Comparison of ENCODE assay signal across 8 mouse cellular contexts in the genomic region with DNA sequence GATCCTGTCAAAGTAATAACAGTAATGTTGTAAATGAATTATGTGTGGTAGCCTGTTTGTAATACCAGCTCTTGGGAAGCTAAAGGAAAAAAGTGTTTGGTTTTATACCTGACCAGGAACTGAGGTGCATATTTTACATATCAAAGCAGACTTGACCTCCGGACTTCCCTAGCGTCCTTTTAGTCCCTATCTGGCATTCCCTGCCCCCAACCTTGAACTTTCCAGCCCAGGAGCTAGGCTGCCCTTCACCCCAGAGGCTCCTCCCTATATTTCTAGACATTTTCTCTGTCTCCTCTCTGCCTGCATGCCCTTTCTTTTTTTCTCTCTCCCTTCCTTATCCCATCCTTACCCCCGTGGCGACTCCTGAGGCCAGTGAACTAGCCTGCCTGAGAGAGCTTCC. TPM values are rescaled to one million over a fixed set of nuclear protein-coding genes. Genes with fewer than 3 reads are reported as not detected.
DNase-seq lines count a peak whose midpoint lies in the region; ATAC-seq and TF ChIP-seq lines count a peak whose summit lies in the region.

No protein-coding gene starts in this region.

- H3K9ac ChIP-seq in heart, embryonic 13.5 days, result no peak overlapping the region; the same call in 1 of the 2 replicates
- H3K9ac ChIP-seq in heart, adult 2 months (ENCODE audit: low read depth, low read length), result no peak overlapping the region
- peak overlapping the region; percentile 96 for H3K9ac ChIP-seq in ES-Bruce4 (ENCODE audit: low read depth, poor library complexity, severe bottlenecking)
- no peak overlapping the region for H3K9ac ChIP-seq in forebrain, embryonic 16.5 days (replicated peaks; ENCODE audit: low read depth, low read length)
- no peak overlapping the region for H3K9ac ChIP-seq in liver, embryonic 16.5 days (ENCODE audit: low read depth, low read length)
- H3K9ac ChIP-seq in intestine, embryonic 15.5 days, result no peak overlapping the region

- H3K36me3 ChIP-seq in heart, embryonic 13.5 days, result no peaks in the 10 kb centered on the region
- H3K36me3 ChIP-seq in heart, adult 2 months (ENCODE audit: control insufficient read depth, insufficient read depth, low read length), result no peaks in the 10 kb centered on the region
- peaks cover 15% of the 10 kb centered on the region; the same call in 1 of the 2 replicates for H3K36me3 ChIP-seq in ES-Bruce4 (ENCODE audit: control insufficient read depth, insufficient read depth, low read length, poor library complexity, severe bottlenecking)
- H3K36me3 ChIP-seq in forebrain, embryonic 16.5 days (ENCODE audit: control insufficient read depth, insufficient read depth), result no peaks in the 10 kb centered on the region
- no peaks in the 10 kb centered on the region; the same call in 1 of the 2 replicates for H3K36me3 ChIP-seq in liver, embryonic 16.5 days (ENCODE audit: control insufficient read depth, insufficient read depth)
- H3K36me3 ChIP-seq in intestine, embryonic 15.5 days, result no peaks in the 10 kb centered on the region

- WGBS in heart, embryonic 13.5 days, result 36% methylated on average over 4 of the region's 4 CpGs
- 53% methylated on average over 4 of the region's 4 CpGs for WGBS in heart, adult 2 months
- 44% methylated on average over 4 of the region's 4 CpGs for WGBS in forebrain, embryonic 16.5 days
- WGBS in liver, embryonic 16.5 days (ENCODE audit: insufficient replicate concordance), result 44% methylated on average over 4 of the region's 4 CpGs
- WGBS in intestine, embryonic 15.5 days, result 47% methylated on average over 4 of the region's 4 CpGs

- peaks cover 10% of the 10 kb centered on the region for H3K4me1 ChIP-seq in heart, embryonic 13.5 days
- peaks cover 1% of the 10 kb centered on the region; the same call in 1 of the 2 replicates for H3K4me1 ChIP-seq in heart, adult 2 months (ENCODE audit: control insufficient read depth, insufficient read depth, low read length)
- H3K4me1 ChIP-seq in ES-Bruce4 (ENCODE audit: control insufficient read depth, insufficient read depth, low read length), result peaks cover 7% of the 10 kb centered on the region
- H3K4me1 ChIP-seq in forebrain, embryonic 16.5 days (replicated peaks; ENCODE audit: control insufficient read depth, insufficient read depth, low read length), result peaks cover 13% of the 10 kb centered on the region
- H3K4me1 ChIP-seq in liver, embryonic 16.5 days (ENCODE audit: control insufficient read depth, low read depth, low read length), result peaks cover 53% of the 10 kb centered on the region
- no peaks in the 10 kb centered on the region; the same call in 1 of the 2 replicates for H3K4me1 ChIP-seq in intestine, embryonic 15.5 days (replicated peaks)

- no peak for TF ChIP-seq EP300 in heart, adult 2 months (IDR thresholded peaks at IDR 0.05; ENCODE audit: insufficient read depth, low read depth, low read length)
- peak; percentile 91 for TF ChIP-seq EP300 in ES-Bruce4 (IDR thresholded peaks at IDR 0.05; ENCODE audit: insufficient read depth, low read depth, low read length)

- peaks cover 51% of the 10 kb centered on the region for H3K27me3 ChIP-seq in heart, embryonic 13.5 days (replicated peaks)
- H3K27me3 ChIP-seq in heart, adult 2 months (ENCODE audit: control insufficient read depth, insufficient read depth, low read length), result no peaks in the 10 kb centered on the region
- H3K27me3 ChIP-seq in ES-Bruce4 (ENCODE audit: control insufficient read depth, insufficient read depth, low read length, poor library complexity, severe bottlenecking), result no peaks in the 10 kb centered on the region
- no peaks in the 10 kb centered on the region for H3K27me3 ChIP-seq in forebrain, embryonic 16.5 days (replicated peaks; ENCODE audit: control insufficient read depth, insufficient read depth, low read length)
- H3K27me3 ChIP-seq in liver, embryonic 16.5 days (ENCODE audit: control insufficient read depth, insufficient read depth, low read depth, low read length), result no peaks in the 10 kb centered on the region
- no peaks in the 10 kb centered on the region; the same call in 1 of the 2 replicates for H3K27me3 ChIP-seq in intestine, embryonic 15.5 days (replicated peaks)

- intact Hi-C loops in heart, adult 2 months (cut with DNase I), result no loop called here

- H3K4me2 ChIP-seq in heart, embryonic 13.5 days, result peak overlapping the region; percentile 81; the same call in 1 of the 2 replicates
- H3K4me2 ChIP-seq in forebrain, embryonic 16.5 days (ENCODE audit: low read length), result no peak overlapping the region
- H3K4me2 ChIP-seq in liver, embryonic 16.5 days (ENCODE audit: low read depth, low read length), result peak overlapping the region; percentile 61; the same call in 1 of the 2 replicates
- H3K4me2 ChIP-seq in intestine, embryonic 15.5 days (replicated peaks), result no peak overlapping the region

- H3K27ac ChIP-seq in heart, embryonic 13.5 days (replicated peaks), result no peak overlapping the region
- H3K27ac ChIP-seq in heart, adult 2 months, result no peak overlapping the region
- H3K27ac ChIP-seq in ES-Bruce4 (ENCODE audit: insufficient read depth, low read length), result peak overlapping the region; percentile 99
- H3K27ac ChIP-seq in forebrain, embryonic 16.5 days (ENCODE audit: low read length), result no peak overlapping the region
- no peak overlapping the region for H3K27ac ChIP-seq in liver, embryonic 16.5 days (ENCODE audit: low read length)
- no peak overlapping the region for H3K27ac ChIP-seq in intestine, embryonic 15.5 days

- DNase-seq in heart, adult 2 months, result no peak
- DNase-seq in gastrocnemius, adult 8-10 months (ENCODE audit: low spot score in 2 of 2), result no peak
- DNase-seq in gastrocnemius, postnatal 10 days, result no peak

- H3K4me3 ChIP-seq in heart, embryonic 13.5 days, result peak overlapping the region; percentile 99
- H3K4me3 ChIP-seq in heart, adult 2 months, result no peak overlapping the region
- H3K4me3 ChIP-seq in ES-Bruce4 (ENCODE audit: low read depth, low read length), result peak overlapping the region; percentile 63
- H3K4me3 ChIP-seq in forebrain, embryonic 16.5 days (replicated peaks; ENCODE audit: low read length), result peak overlapping the region; percentile 90
- H3K4me3 ChIP-seq in liver, embryonic 16.5 days (ENCODE audit: low read depth, low read length), result peak overlapping the region; percentile 92; the same call in 1 of the 2 replicates
- no peak overlapping the region for H3K4me3 ChIP-seq in intestine, embryonic 15.5 days (replicated peaks)

- no peaks in the 10 kb centered on the region for H3K9me3 ChIP-seq in heart, embryonic 13.5 days
- H3K9me3 ChIP-seq in ES-Bruce4 (replicated peaks; ENCODE audit: control insufficient read depth, insufficient read depth, low read length, poor library complexity, severe bottlenecking), result no peaks in the 10 kb centered on the region
- H3K9me3 ChIP-seq in forebrain, embryonic 16.5 days (ENCODE audit: control insufficient read depth, low read length), result no peaks in the 10 kb centered on the region
- H3K9me3 ChIP-seq in liver, embryonic 16.5 days (replicated peaks; ENCODE audit: control insufficient read depth, low read length), result no peaks in the 10 kb centered on the region
- no peaks in the 10 kb centered on the region for H3K9me3 ChIP-seq in intestine, embryonic 15.5 days

- no peak for ATAC-seq in heart, embryonic 13.5 days (ENCODE audit: extremely low read depth, insufficient number of reproducible peaks, low FRiP score, low TSS enrichment)
- ATAC-seq in forebrain, embryonic 16.5 days, result no peak
- no peak for ATAC-seq in liver, embryonic 16.5 days (ENCODE audit: low read depth)
- no peak for ATAC-seq in intestine, embryonic 15.5 days

- H3K79me2 ChIP-seq in heart, adult 2 months (replicated peaks; ENCODE audit: control insufficient read depth, insufficient read depth, low read length), result peaks cover 4% of the 10 kb centered on the region; the same call in 1 of the 2 replicates

- no peak for TF ChIP-seq CTCF in heart, adult 2 months (IDR thresholded peaks at IDR 0.05)
- no peak for TF ChIP-seq CTCF in ES-Bruce4 (IDR thresholded peaks at IDR 0.05; ENCODE audit: low read depth, low read length)

- no peak for TF ChIP-seq POLR2A in heart, adult 2 months (IDR thresholded peaks at IDR 0.05; ENCODE audit: insufficient read depth, low read depth, low read length)
- TF ChIP-seq POLR2A in ES-Bruce4 (IDR thresholded peaks at IDR 0.05; ENCODE audit: insufficient read depth, low read length), result no peak

RNA-seq across cellular contexts. Expression of a gene that starts 0.6 kb away (rescaled TPM):
- 67.2 and 83.4 TPM in 2 replicates for polyA plus RNA-seq in heart, embryonic 13.5 days (2015; fragmentation: Nextera tagmentation; extraction: Ambion mirVana)
- 100 to 1,000 TPM in 1 of 2 experiments, 10 to 100 TPM in 1; 49.3 to 156 TPM for total RNA-seq in heart, adult 2 months (2021)
- 28.9 and 48.8 TPM in 2 replicates for polyA plus RNA-seq in heart, adult 2 months (2012; rRNA removed)
- 350 and 361 TPM in 2 replicates for polyA plus RNA-seq in ES-Bruce4 (2011; ENCODE audit: insufficient read depth, insufficient read length, low read depth, missing spikeins)
- 240 and 244 TPM in 2 replicates for polyA plus RNA-seq in forebrain, embryonic 16.5 days (2015; fragmentation: Nextera tagmentation; extraction: Ambion mirVana)
- polyA plus RNA-seq in liver, embryonic 16.5 days (2015; fragmentation: Nextera tagmentation; extraction: Ambion mirVana), result 256 and 283 TPM in 2 replicates
- total RNA-seq in gastrocnemius, adult 8-10 months (2022), result 10 to 100 TPM; 14.0 to 18.6 (median 15.6) TPM
- 10 to 100 TPM; 30.4 to 31.8 TPM for total RNA-seq in gastrocnemius, postnatal 10 days (2021)
- 59.3 and 64.8 TPM in 2 replicates for polyA plus RNA-seq in intestine, embryonic 15.5 days (2015; fragmentation: Nextera tagmentation; extraction: Ambion mirVana)

RNA-seq across cellular contexts. Expression of a gene that starts 39.9 kb away (rescaled TPM):
- 0.41 and 0.84 TPM in 2 replicates for polyA plus RNA-seq in heart, embryonic 13.5 days (2015; fragmentation: Nextera tagmentation; extraction: Ambion mirVana)
- under 1 TPM; 0.14 to 0.50 TPM for total RNA-seq in heart, adult 2 months (2021)
- 0.61 and 0.73 TPM in 2 replicates for polyA plus RNA-seq in heart, adult 2 months (2012; rRNA removed)
- 0.90 and 1.3 TPM in 2 replicates for polyA plus RNA-seq in ES-Bruce4 (2011; ENCODE audit: insufficient read depth, insufficient read length, low read depth, missing spikeins)
- polyA plus RNA-seq in forebrain, embryonic 16.5 days (2015; fragmentation: Nextera tagmentation; extraction: Ambion mirVana), result 0.20 and 0.30 TPM in 2 replicates
- polyA plus RNA-seq in liver, embryonic 16.5 days (2015; fragmentation: Nextera tagmentation; extraction: Ambion mirVana), result 0.36 and 0.54 TPM in 2 replicates
- under 1 TPM in 1 of 4 experiments, not detected in 3; 0.18 TPM for total RNA-seq in gastrocnemius, adult 8-10 months (2022)
- under 1 TPM in 1 of 2 experiments, not detected in 1; 0.16 TPM for total RNA-seq in gastrocnemius, postnatal 10 days (2021)
- 6.1 and 8.1 TPM in 2 replicates for polyA plus RNA-seq in intestine, embryonic 15.5 days (2015; fragmentation: Nextera tagmentation; extraction: Ambion mirVana)

RNA-seq across cellular contexts. Expression of a gene that starts 43.4 kb away (rescaled TPM):
- polyA plus RNA-seq in heart, embryonic 13.5 days (2015; fragmentation: Nextera tagmentation; extraction: Ambion mirVana), result 33.0 and 34.4 TPM in 2 replicates
- total RNA-seq in heart, adult 2 months (2021), result 10 to 100 TPM; 18.8 to 19.3 TPM
- polyA plus RNA-seq in heart, adult 2 months (2012; rRNA removed), result 9.2 and 16.8 TPM in 2 replicates
- polyA plus RNA-seq in ES-Bruce4 (2011; ENCODE audit: insufficient read depth, insufficient read length, low read depth, missing spikeins), result 49.6 and 52.7 TPM in 2 replicates
- 69.3 and 76.8 TPM in 2 replicates for polyA plus RNA-seq in forebrain, embryonic 16.5 days (2015; fragmentation: Nextera tagmentation; extraction: Ambion mirVana)
- 9.2 and 9.9 TPM in 2 replicates for polyA plus RNA-seq in liver, embryonic 16.5 days (2015; fragmentation: Nextera tagmentation; extraction: Ambion mirVana)
- total RNA-seq in gastrocnemius, adult 8-10 months (2022), result 10 to 100 TPM; 12.1 to 18.0 (median 12.7) TPM
- 10 to 100 TPM; 21.0 to 32.2 TPM for total RNA-seq in gastrocnemius, postnatal 10 days (2021)
- polyA plus RNA-seq in intestine, embryonic 15.5 days (2015; fragmentation: Nextera tagmentation; extraction: Ambion mirVana), result 35.6 and 38.2 TPM in 2 replicates

Comparison
In these comparisons a context has a peak if more than half of its experiments do, and no peak if none do; other contexts are left out.
1. H3K4me3 ChIP-seq: peak in heart, embryonic 13.5 days (single experiment), ES-Bruce4 (single experiment), forebrain, embryonic 16.5 days (single experiment) and liver, embryonic 16.5 days (single experiment); none in heart, adult 2 months (single experiment) and intestine, embryonic 15.5 days (single experiment).
2. H3K4me2 ChIP-seq: peak in heart, embryonic 13.5 days (single experiment) and liver, embryonic 16.5 days (single experiment); none in forebrain, embryonic 16.5 days (single experiment) and intestine, embryonic 15.5 days (single experiment).